Mouse (Mus musculus): ENCODE data around the gene Pipox.

The Pipox gene

DNA sequence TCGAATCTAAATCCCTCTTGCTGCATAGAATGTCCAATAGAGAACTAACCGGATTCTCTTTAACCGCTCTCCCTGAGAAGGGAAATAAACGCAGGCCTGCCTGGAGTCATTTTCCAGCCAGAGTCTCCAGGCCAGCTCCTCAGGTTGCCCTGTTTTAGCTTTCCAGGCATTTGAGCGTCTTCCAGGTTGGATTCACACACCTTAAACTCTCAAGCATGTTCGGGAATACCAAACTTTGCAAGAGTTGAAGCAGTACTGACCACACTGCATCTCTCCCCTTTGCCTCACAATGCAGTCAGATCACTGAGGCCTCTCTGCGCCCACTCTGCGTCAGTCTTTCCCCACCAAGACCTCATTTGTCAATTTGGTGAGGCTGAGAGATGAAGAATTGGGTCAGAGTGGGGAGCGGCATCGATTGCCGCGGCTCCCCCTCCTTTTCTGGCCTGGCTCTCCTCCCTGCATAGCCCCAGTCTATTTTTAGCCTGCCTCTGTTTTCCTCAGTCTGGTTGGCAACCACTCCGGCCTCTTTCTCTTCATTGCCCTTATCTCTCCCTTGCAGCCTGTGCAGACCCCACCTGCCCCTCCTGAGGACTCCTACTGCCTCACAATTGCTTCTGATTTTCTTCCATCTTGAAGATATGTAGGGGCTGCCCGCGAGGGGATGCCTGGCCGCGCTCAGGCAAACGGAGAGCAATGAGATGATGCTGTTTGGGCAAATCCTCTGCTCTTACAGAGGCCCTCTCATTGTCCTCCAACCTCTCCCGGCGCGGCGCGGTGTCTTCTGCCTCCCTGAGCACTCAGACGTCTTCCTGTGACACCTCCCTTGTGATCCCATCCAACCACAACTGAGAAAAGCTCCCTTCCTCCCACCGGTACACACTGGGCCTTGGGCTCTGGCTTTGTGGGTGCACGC lies 17.8 kb downstream of the Pipox start:
- in situ Hi-C loops (cut with MseI, MboI), result no loop called here

DNA sequence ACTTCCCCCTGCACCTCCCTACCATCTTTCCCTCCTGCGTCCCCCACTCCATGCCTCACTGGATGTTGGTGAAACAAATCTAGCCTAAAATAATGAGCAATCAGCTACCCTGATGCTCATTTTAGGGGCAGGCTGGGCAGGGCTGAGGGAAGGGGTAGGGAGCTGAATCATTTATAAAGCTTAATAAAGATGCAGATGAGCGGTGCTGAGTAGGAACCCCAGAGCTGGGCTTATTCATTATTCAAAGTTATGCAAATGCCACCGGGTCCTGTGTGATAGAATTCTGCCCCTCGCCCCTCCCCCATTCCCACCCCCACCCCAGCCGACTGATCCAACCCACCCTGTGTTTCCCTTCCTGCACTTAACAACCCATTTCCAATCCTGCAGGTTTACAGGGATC lies 18.6 kb downstream of the Pipox start:
- in situ Hi-C loops (cut with MseI, MboI), result no loop called here

DNA sequence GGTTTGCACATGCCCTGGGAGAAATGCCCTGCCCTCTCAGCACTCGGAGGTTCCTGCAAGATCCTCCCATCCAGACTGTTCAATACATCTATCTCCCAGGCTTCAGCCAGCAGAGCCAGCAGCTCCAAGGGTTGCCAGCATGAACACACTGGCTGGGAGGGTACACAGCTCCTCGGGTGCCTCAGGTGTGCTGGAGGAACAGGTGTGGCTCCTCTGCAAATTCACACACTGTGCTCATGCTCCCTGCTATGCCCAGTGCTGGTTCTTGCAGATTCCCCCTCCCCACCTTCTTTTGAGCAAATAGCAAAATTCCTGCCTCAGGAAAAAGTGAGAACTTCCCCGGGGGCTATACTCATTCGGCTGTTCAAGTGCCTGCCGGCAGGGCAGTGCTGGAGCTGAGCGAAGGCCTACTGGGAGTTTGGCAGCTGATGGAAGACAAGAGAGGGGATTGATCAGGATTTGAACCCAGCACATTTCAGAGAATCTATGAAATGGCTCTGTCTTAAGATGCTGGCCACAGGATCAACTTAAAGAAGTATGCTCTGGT lies 19.1 kb downstream of the Pipox start:
- in situ Hi-C loops (cut with MseI, MboI), result no loop called here

DNA sequence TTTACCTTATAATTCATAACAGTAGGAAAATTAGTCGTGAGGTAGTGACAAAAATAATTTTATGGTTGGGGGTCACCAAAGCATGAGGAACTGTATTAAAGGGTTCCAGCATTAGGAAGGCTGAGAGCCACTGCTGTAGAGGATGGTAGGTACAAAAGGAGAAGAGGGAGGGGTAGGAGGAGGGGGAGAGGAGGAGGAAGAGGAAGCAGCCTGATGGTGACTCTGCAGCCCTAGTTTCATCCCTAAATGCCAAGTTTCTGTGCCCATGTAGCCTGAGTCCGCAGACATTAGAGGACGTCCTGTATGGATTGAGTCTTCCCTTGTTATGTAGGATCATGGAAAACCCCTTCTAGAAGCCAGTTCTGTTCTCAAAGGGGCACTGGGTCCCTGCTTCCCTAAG lies 20.8 kb downstream of the Pipox start:
- in situ Hi-C loops (cut with MseI, MboI), result no loop called here

DNA sequence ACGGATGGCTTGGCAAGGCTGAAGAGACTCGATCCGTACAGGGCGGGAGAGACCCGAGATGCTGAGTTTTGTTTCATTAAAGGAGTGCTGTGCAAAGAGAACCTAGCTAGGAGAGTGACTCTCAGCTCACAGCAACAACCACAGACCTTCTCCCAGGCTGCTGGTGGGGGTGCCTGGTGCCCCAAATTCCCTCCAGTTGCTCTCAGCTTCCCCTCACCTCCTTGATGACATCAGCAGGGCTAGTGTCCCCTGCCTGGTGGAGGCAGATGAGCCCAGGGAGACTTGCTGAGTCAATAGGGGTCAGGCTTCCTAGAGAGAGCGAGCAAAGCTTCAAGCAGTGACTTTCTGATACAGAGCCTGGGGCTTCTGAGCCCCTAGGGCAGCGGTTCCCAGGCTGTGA lies 21.2 kb downstream of the Pipox start:
- in situ Hi-C loops (cut with MseI, MboI), result no loop called here

DNA sequence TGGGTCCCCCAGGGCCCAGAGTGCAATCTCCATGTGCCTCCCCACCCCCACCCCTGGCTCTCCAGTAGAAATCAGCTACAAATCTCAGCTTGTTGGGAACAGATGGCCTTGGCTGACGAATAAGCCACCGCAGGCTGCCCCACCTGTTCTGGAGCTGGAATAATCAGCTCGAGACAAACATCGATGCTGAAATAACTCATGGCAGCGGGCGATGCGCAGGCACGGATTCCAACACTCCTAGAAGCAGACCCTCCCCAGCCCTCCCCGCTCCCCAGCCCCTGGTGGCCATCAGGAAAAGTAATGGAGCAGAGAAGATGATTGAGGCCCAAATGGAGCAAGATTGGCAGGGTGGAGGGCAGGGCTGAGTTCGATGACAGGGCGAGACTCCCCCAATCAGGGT lies 21.7 kb downstream of the Pipox start:
- in situ Hi-C loops (cut with MseI, MboI), result no loop called here

DNA sequence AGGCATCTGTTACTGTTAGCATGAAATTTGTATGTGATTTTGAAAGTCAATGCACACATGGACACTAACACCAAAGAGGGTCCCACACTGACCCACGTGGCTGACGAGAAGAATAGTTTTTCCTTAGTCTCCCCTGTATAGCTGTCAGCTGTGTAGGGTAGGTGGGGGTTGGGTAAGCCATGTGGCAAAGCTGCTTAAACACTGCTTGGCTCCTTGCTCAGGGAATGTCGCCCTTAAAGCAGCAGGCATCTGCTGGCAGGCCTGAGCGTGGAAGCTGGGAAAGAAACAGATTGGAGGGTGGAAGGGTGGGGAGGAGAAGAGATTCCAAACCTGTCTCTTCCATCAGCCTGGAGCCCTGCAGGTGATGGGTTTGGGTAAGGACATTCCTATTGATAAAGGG lies 22.5 kb downstream of the Pipox start:
- in situ Hi-C loops (cut with MseI, MboI), result no loop called here

DNA sequence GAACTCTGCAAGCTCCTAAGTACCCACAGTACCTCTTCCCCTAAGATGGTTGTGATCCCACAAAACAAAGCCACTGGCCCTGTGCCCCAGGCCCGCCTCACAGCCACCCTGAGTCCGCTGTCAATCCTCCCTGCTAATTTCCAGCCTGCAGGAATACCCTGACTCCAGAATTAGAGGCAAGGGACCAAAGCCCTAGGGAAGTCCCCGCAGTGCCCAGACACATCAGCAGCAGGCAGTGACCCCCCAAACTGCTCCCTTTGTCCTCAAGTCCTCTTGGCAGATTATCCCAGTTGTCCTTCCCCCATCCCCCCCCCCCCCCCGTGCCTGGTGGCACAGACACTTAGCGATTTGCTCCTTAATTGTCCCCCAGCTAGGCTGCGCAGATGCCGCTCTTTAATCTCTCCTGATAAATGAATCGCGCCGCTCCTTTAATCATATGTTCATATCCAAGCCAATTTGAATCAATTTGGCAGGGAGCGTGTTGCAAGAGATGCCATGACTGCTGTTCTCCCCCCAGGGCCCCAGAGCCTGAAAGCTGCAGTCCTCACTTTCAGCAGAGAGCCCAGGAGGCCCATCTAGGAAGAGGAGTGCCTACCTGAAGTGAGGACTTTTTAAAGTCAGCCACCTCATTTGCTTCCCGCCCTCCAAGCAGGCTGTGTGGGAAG lies 26.3 kb downstream of the Pipox start:
- in situ Hi-C loops (cut with MseI, MboI), result no loop called here

DNA sequence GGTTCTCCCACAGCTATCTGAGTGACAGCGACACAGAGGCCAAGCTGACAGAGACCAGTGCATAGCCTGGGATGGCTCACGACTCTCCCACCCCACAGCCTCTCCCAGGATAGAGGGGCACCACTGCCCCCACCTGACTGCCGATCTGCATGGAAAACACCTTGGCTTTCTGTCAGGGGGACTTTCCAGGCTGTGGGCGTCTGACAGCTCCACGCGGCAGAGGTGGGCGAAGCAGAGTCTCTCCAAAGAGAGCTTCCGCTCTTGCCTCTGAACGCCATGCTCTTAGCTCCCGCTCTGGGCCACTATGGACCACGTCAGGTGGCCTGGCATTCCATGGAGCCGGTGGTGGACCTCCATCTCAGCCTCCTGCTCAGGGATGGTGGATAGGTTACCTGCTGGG lies 29.1 kb downstream of the Pipox start:
- in situ Hi-C loops (cut with MseI, MboI), result no loop called here

DNA sequence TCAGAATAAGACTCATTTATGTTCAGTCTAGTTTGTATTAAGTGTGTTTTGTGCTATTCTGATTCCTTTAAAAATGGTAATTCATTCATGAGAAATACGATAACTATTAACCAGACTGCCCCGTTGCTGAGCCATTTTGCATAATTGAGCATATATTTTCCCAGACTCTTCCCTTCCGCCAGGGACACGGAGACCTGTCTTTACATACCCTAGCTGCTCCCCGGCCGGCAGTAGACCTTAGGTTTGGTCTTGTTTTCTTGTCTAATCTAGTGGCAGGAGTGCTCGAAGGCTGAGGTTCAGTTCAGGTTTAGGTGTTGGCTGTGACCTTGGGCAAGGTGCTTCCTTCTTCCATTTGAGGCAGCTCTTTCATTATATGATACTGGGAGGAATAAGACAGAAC lies 31.0 kb downstream of the Pipox start:
- in situ Hi-C loops (cut with MseI, MboI), result no loop called here

DNA sequence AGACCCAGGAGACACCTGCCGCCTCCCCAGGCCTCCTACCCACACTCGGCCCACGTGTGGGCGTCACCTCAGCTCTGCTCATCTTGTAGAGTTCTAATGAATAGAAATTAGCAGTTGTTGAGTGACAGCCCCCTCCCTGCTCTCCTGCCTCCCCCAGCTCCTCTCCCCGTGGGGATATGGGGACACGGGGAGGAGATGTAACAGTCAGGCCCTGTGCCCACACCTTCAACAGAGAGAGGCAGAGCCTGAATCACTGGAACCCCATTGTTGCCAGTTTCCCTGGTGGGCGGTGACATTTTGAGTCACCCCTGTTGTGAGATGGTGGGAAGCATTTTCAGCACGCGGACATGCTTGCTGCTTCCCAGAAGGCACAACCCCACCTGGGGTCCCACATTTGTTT lies 32.9 kb downstream of the Pipox start:
- in situ Hi-C loops (cut with MseI, MboI), result no loop called here

DNA sequence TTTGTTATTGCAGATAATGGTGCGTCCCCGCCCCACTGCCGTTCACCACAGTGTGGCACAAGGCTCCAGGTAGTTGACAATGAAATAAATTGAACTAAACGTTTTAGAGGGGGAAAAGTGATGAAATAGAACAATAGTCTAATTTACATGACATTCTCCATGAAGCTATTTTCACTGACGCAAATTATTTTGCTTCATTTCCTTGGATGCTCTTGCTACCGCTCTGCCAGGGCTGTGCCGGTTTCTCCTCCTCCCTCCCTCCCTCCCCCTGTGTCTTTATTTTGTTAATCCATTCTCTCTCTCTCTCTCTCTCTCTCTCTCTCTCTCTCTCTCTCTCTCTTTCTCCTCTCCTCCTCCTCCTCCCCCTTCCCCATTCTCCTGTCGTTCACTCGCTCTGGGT lies 35.3 kb downstream of the Pipox start:
- in situ Hi-C loops (cut with MseI, MboI), result no loop called here

DNA sequence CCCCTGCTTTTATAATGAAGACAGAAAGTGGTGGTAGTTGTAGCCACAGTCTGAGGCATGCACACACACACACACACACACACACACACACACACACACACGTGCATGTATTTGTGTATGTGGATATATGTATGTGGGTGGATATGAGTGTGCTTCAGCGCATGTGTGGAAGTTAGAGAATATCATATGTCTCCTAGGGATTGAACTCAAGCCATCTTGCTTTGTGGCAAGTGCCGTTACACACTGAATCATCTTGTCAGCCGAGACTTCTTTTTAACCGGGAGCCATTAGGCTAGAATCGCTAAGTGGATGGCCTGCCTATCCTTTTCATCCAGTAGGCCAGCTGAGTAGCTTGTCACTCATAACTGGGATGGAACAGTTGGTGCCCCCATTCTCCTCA lies 36.8 kb downstream of the Pipox start:
- in situ Hi-C loops (cut with MseI, MboI), result no loop called here

DNA sequence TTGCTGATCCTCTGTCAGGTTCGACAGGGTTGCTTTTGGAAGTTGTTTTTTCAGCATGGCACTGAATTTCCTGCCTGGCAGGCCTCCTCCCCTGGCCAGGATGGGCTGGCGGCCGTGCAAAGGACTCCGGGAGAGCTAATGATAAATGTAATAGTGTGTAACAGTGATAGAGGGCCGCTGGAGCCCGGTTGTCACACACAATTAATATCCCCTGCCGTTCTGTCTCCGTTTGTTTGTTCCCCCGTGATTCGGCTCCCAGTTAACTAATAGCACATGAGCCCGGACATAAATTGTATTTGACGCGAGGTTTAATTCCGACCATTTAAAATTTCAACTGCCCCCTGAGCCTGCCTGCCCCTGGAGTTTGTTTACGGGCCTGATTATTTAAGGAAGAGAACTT lies 38.5 kb downstream of the Pipox start:
- in situ Hi-C loops (cut with MseI, MboI), result no loop called here

DNA sequence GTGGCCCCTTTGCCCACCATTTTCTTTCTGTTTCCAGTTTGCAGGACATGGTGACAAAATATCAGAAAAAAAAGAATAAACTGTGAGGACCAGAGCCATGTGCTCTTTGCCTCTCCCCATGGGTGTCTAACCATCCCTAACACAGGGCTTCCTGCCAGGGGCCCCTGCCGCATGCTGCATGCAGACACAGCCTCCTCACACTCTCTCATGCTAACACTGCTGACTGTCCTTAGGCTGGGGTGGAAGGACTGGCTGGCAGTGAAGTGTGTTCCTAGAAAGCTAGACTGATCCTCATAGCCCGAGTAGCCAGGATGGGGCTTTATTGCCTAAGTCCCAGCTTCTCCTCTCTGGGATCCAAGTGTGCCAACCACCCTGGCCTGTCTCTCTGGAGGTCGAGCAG lies 39.3 kb downstream of the Pipox start:
- in situ Hi-C loops (cut with MseI, MboI), result no loop called here

DNA sequence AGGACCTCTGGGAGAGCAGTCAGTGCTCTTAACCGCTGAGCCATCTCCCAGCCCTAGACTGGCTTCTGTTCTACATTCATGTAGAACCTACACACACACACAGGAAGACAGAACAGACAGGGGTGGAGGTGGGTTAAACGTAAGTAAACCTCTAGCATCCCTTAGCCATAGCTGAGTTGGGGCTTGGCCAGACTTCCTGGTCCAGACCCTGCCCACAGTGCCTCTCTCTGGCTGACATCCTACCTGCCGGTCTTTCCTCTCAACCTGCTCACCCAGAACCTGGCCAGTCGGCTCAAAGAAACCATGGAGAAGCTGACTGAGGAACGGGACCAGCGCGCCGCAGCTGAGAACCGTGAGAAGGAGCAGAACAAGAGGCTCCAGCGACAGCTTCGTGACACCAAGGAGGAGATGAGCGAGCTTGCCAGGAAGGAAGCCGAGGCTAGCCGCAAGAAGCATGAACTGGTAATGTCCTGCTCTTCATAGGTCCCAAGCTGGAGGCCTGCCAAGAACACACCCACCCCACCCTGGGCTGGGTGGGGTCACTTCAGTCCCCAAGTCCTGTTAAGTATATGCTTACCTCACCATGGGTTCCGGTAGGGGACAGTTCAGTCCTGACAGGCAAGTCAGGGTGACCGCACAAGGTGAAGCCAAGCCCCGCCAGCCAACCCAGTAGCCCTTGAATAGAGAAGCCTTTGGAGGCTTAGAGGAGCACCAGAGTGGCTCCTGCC lies 40.8 kb downstream of the Pipox start:
- in situ Hi-C loops (cut with MseI, MboI), result no loop called here

DNA sequence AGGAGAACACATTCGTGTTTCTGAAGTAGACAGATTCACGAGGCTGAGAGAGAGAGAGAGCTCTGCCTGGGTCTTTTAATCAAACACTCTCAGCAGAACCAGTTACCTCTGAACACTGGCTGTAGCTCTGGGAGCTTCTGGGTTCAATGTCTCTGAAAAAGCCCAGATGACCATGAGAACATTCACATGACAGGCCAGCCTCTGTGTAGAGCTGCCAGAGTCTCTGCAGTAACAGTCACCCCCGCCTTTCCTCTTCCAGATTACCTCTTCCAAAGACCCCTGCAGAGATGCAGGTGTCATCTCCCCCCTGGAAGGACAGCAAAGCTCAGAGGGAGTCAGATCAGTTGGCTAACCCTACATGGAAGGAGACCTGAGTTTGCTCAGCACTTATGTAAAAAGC lies 41.7 kb downstream of the Pipox start:
- in situ Hi-C loops (cut with MseI, MboI), result no loop called here

DNA sequence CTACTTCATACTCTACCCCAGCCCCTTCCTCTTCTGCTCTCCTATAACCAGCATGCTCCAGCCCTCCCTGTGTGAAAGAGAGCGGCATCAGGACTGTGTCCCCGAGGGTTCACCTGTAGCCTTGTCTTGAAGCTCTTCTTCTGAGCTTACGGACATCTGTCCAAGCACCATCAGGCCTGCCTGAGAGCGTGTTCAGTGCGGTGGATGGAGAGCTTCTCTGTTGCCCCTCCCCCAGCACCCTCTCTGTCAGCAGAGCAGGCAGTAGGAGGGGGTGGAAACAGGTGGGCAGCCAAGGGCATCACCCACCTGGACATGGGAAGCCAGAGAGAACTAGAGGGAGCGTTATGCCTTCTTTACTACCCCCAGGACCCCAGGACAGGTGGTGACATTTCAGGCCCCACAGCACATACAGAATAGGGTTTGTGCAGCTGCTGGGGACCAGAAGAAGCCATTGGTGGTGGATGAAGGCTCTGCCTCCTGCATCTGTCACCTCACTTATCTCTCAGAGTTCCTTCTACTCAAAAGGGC lies 42.3 kb downstream of the Pipox start:
- in situ Hi-C loops (cut with MseI, MboI), result no loop called here

DNA sequence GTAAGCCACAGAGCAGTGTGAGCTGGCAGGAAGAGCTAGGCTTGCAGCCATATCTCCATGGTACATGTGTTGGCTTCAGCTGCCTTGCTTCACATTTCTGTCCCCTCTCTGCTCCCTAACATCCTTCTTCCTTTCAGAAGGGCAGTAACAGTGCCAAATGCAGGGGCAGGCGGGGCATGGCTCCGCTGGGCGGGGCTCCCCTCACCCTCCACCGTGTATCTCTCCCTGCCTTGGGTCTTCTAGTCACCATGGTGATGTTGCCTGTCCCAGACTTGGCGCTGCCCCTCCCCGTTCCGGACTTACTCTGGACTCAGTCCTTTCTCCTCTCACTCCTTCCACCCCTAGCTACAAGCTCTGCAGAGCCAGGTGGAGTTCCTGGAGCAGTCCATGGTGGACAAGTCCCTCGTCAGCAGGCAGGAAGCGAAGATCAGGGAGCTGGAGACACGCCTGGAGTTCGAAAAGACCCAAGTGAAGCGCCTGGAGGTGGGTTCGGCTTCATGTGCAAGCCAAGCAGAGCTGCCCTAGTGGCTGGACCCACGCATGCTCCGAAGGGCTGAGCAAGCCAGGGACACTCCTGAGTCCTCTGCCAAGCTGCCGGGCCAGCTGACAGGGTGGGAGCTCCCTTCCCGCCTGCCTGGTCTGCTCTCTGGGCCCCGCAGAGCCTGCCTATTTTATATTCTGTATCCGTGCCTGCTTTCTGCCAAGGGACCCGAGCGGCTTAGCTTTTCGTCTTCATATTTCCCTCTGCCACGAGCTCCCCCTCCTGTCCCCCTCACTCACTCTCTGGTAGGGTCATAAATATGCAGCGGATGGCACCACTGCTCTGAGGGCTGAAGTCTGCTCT lies 43.3 kb downstream of the Pipox start:
- in situ Hi-C loops (cut with MseI, MboI), result no loop called here

DNA sequence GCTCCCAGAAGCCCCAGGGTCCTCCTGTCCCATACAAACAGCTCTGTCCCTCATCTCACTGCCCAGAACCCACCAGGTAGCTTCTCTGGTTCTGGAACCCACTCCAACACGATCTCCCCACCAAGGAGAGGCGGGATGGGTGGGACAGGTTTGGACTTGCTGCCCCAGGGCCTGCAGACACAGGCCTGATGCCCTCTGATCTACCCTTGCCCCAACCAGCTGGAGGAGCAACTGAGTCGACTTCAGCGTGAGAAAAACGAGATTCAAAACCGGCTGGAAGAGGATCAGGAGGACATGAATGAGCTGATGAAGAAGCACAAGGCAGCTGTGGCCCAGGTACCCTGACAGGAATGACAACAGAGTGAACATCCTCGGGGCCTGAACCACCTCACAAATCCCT lies 44.7 kb downstream of the Pipox start:
- in situ Hi-C loops (cut with MseI, MboI), result no loop called here

DNA sequence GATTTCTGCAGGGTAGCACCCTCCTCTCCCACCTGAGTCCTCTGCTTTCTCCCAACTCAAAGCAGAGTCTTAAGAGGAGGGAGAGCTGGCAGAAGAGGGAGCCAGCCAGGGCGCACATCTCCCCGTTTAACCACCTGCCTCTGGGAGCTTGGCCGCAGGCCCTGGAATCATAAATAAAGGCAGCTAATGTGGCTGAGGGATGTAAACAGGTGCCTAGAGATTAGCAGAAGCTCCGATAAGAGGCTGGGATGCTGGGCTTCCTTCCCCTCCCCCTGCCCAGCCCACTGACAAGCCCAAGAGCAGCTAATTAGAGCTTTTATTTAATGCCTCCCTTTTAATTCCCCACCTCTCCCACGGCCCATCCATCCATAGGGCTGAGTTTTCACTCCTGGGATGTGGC lies 45.8 kb downstream of the Pipox start:
- in situ Hi-C loops (cut with MseI, MboI), result no loop called here
